Mouse (Mus musculus) R1 (cell line): ENCODE measurements around the gene Ppp1r12a.
A peak's percentile ranks its signal among the peaks of the same experiment; 100 is the strongest.

ENCODE experiments used
- DNase-seq: peaks from one replicate; pipeline ENCODE4 v3.0.0-alpha.2; 2018; ENCODE audit warnings: low read depth, low spot score

The Ppp1r12a gene

DNA sequence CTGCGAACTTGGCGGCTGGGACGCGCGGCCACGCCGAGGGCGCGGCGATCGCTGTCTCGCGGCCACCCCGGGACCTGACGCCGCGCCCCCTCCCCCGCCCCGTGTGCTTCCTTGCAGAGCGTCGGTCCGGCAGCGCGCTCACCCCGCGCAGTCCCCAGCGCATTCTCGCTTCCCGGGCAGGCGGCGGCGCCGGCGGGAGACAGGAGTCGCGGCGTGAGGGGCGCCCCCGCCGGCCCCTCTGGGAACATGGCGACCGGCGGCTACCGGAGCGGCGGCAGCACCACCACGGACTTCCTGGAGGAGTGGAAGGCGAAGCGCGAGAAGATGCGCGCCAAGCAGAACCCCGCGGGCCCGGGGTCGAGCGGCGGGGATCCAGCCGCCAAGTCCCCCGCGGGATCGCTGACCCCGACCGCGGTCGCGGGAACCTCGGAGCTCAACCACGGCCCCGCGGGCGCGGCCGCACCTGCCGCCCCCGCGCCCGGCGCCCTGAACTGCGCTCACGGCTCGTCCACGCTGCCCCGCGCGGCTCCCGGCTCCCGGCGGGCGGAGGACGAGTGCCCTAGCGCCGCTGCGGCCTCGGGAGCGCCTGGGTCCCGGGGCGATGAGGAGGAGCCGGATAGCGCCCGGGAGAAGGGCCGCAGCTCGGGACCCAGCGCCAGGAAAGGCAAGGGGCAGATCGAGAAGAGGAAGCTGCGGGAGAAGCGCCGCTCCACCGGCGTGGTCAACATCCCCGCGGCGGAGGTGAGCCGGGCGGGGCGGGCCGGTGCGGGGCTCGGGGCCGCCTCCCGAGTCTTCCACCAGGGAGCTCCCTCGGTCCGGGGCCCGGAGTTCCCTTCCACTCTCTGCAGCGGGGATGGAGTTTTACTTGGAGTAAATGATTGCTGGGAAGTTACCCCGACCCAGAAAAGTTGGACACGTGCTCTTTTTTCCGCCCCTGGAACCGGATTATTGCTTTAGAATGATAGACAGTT lies 170.9 kb downstream of the Ppp1r12a start:
- DNase-seq, result peak; percentile 69

DNA sequence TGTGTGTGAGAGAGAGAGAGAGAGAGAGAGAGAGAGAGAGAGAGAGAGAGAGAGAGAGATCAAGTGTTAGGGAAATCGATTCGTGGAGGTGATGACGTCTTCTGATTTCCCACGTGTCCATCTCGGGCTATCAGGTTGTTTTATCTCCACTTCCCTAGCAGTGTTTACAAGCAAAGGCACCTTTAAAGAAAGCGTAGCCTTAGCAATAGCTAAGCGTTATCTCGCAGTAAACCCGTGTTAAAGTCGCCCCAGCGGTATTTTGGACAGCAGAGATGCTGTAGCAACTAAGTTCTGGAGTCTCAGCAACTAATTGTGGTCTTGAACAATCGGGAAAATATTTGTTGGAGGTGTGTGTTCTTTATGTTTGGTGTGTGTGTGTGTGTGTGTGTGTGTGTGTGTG lies 171.6 kb downstream of the Ppp1r12a start:
- peak; percentile 44 for DNase-seq
